In genomic region chr9:105132002-105132367, GRCm38 (mm10) we compare ENCODE assay signal across 8 mouse cellular contexts. TPM values are rescaled to one million over a fixed set of nuclear protein-coding genes. Genes with fewer than 3 reads are reported as not detected.
A peak's percentile ranks its signal among the peaks of the same experiment; 100 is the strongest.
DNase-seq lines count a peak whose midpoint lies in the region; ATAC-seq and TF ChIP-seq lines count a peak whose summit lies in the region.

No protein-coding gene starts in this region.

- H3K4me2 ChIP-seq in intestine, embryonic 15.5 days (replicated peaks), result peak overlapping the region; percentile 85
- peak overlapping the region; percentile 71 for H3K4me2 ChIP-seq in myocyte (ENCODE audit: low read depth)

- no peak overlapping the region for H3K9ac ChIP-seq in intestine, embryonic 15.5 days

- no peak for TF ChIP-seq POLR2A in myocyte (IDR thresholded peaks at IDR 0.05; ENCODE audit: insufficient read length, low read depth)

- DNase-seq in left cerebral cortex, adult 2 months (ENCODE audit: extremely low spot score in 1 of 2, low spot score in 2 of 2), result no peak
- no peak for DNase-seq in left cerebral cortex, adult 11 months (ENCODE audit: low spot score)
- DNase-seq in left cerebral cortex, adult 18-20 months (ENCODE audit: low spot score in 2 of 2), result no peak
- DNase-seq in layer of hippocampus, postnatal 25 days (ENCODE audit: extremely low spot score in 1 of 2, low spot score in 1 of 2), result no peak
- DNase-seq in retina, embryonic 14.5 days (ENCODE audit: low spot score), result no peak

- TF ChIP-seq CTCF in left cerebral cortex, adult 2 months (IDR thresholded peaks at IDR 0.05), result no peak

- peak; percentile 45 for ATAC-seq in common myeloid progenitor, adult 5-6 weeks (replicated peaks; ENCODE audit: low read depth, poor library complexity, severe bottlenecking)
- peak; percentile 50 for ATAC-seq in intestine, embryonic 15.5 days

- no peaks in the 10 kb centered on the region for H3K36me3 ChIP-seq in intestine, embryonic 15.5 days
- H3K36me3 ChIP-seq in myocyte (ENCODE audit: control insufficient read depth, insufficient read depth), result no peaks in the 10 kb centered on the region

- H3K79me2 ChIP-seq in myocyte (ENCODE audit: control insufficient read depth, insufficient read depth), result no peaks in the 10 kb centered on the region

- H3K9me3 ChIP-seq in intestine, embryonic 15.5 days, result no peaks in the 10 kb centered on the region

- H3K27me3 ChIP-seq in intestine, embryonic 15.5 days (replicated peaks), result no peaks in the 10 kb centered on the region
- H3K27me3 ChIP-seq in myocyte (ENCODE audit: control insufficient read depth, insufficient read depth, insufficient read length), result no peaks in the 10 kb centered on the region

- intact Hi-C loops in left cerebral cortex, adult 2 months (cut with DNase I), result no loop called here

- H3K4me3 ChIP-seq in left cerebral cortex, adult 2 months, result peak overlapping the region; percentile 78
- H3K4me3 ChIP-seq in intestine, embryonic 15.5 days (replicated peaks), result peak overlapping the region; percentile 74
- H3K4me3 ChIP-seq in myocyte, result peak overlapping the region; percentile 20

- peak overlapping the region; percentile 90 for H3K27ac ChIP-seq in left cerebral cortex, adult 2 months
- H3K27ac ChIP-seq in intestine, embryonic 15.5 days, result peak overlapping the region; percentile 88

- H3K4me1 ChIP-seq in intestine, embryonic 15.5 days (replicated peaks), result peaks cover 3% of the 10 kb centered on the region

- 25% methylated on average over 5 of the region's 5 CpGs for WGBS in intestine, embryonic 15.5 days

- H3ac ChIP-seq in myocyte (ENCODE audit: control insufficient read depth, insufficient read length), result peak overlapping the region; percentile 59

TF ChIP-seq in myocyte, 11 proteins besides CTCF, POLR2A, EP300 and RAD21:
- TF ChIP-seq MYOD1 (IDR thresholded peaks at IDR 0.05; ENCODE audit: control insufficient read depth in 1 of 3, insufficient read length in 2 of 3, low read depth in 2 of 3) (no peak), E2F4 (IDR thresholded peaks at IDR 0.05; ENCODE audit: insufficient read depth) (no peak), REST (IDR thresholded peaks at IDR 0.05; ENCODE audit: insufficient read depth, insufficient read length) (no peak), MAX (IDR thresholded peaks at IDR 0.05; ENCODE audit: low read depth) (no peak), USF1 (IDR thresholded peaks at IDR 0.05; ENCODE audit: low read depth) (no peak), SRF (IDR thresholded peaks at IDR 0.05; ENCODE audit: control insufficient read depth, insufficient read length, low read depth) (no peak), TCF3 (IDR thresholded peaks at IDR 0.05; ENCODE audit: insufficient read length, low read depth) (no peak), CEBPB (IDR thresholded peaks at IDR 0.05; ENCODE audit: insufficient read depth, poor library complexity, severe bottlenecking) (no peak)

RNA-seq across cellular contexts. Expression of gene Nudt16, which starts 0.4 kb away (rescaled TPM):
- total RNA-seq in left cerebral cortex, adult 2 months (2021), result 10 to 100 TPM; 15.5 to 17.7 TPM
- total RNA-seq in common myeloid progenitor, adult 5-6 weeks (2017), result 8.5 and 8.9 TPM in 2 replicates
- polyA plus RNA-seq in intestine, embryonic 15.5 days (2015; fragmentation: Nextera tagmentation; extraction: Ambion mirVana), result 23.6 and 23.8 TPM in 2 replicates
- 7.3 TPM for polyA plus RNA-seq in myocyte (2012; fragmentation: generic; extraction: Trizol)
- total RNA-seq in left cerebral cortex, adult 18-20 months (2021), result 10 to 100 TPM; 16.1 to 16.7 TPM
- 10 to 100 TPM; 16.1 to 19.7 TPM for total RNA-seq in layer of hippocampus, postnatal 25 days (2021)

RNA-seq across cellular contexts. Expression of gene 1700080E11Rik, which starts 12.9 kb away (rescaled TPM):
- not detected for total RNA-seq in left cerebral cortex, adult 2 months (2021)
- not detected in 2 replicates for total RNA-seq in common myeloid progenitor, adult 5-6 weeks (2017)
- not detected in 2 replicates for polyA plus RNA-seq in intestine, embryonic 15.5 days (2015; fragmentation: Nextera tagmentation; extraction: Ambion mirVana)
- polyA plus RNA-seq in myocyte (2012; fragmentation: generic; extraction: Trizol), result not detected
- total RNA-seq in left cerebral cortex, adult 18-20 months (2021), result not detected
- not detected for total RNA-seq in layer of hippocampus, postnatal 25 days (2021)

Comparison
In these comparisons a context has a peak if more than half of its experiments do, and no peak if none do; other contexts are left out.
1. H3K4me3 ChIP-seq: peak in every context shown above with its lines; median percentile 78 in left cerebral cortex, adult 2 months; 74 in intestine, embryonic 15.5 days; 20 in myocyte.